Mouse (Mus musculus): ENCODE measurements around the gene Gtf3c6.

GRCm38 (mm10) chr10:40264920-40265319 lies 7.0 kb upstream of the Gtf3c6 start:
- TF ChIP-seq CTCF (IDR thresholded peaks at IDR 0.05; ENCODE audit: control insufficient read depth, insufficient read depth, insufficient replicate concordance, low read depth, low read length) = no peak
- no peak for TF ChIP-seq POLR2A (IDR thresholded peaks at IDR 0.05; ENCODE audit: control insufficient read depth, low read depth, low read length)
